Mouse (Mus musculus) liver, adult (tissue): ENCODE results near the gene Prss28.

Source experiments
- GATA4 ChIP-seq: IDR thresholded peaks from 2 replicates; pipeline ENCODE4 v1.6.1; 2014; ENCODE audit warnings: mild to moderate bottlenecking, low read length; ENCODE audit not compliant: insufficient replicate concordance

Prss28 gene

DNA sequence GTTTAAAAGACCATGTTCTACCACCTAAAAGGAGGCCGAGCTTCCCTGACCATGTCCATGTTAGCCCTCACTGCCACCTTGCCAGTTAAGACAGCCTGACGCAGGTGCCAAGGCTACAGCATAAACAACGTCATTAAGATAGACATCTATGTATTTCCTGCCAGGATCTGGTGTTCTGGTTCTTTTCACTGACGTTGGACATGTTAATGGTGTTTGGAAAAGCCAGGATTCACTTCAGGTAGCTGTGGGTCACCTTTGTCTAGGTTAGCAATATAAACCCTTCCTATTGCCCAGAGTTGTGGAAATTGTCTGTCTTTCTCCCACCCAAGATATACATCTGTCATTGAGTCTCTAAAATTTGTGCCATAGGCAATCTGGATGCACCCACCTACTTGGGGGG, at the start of gene Prss28:
TSS of gene Prss28 (plus strand) at position 301 of the 400 bp plus-strand sequence.
- TF ChIP-seq GATA4, result no peak

- no peak for TF ChIP-seq GATA4
Observed at GRCm38 (mm10) chr17:25264453-25264852, 44.0 kb upstream of the Prss28 start.

DNA sequence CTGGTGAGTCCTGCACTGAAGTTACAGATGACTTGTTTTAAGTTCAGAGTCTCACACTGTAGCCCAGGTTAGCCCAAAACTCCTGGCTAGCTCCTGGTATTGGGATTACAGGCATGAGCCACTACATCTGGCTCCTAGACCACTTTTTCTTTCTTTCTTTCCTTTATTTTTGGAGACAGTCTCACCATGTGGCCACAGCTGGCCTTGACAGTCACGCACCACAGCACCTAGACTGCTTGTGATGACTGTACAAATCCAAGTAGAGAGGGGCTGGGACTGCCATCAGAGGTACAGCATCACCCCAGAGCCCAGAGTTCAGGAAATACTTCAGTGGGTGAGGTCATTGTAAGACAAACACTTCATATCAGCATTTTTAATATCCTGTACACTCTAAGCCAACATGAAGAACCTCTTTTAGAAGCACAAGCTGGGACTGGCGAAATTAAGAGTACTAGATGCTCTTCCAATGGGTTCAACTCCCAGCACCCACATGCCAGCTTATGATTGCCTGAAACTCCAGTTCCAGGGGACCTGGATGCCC, 37.6 kb upstream of the Prss28 start:
- TF ChIP-seq GATA4, result no peak

GRCm38 (mm10) chr17:25272326-25272725, 36.1 kb upstream of the Prss28 start:
- TF ChIP-seq GATA4, result no peak

- no peak for TF ChIP-seq GATA4
Observed at GRCm38 (mm10) chr17:25272951-25273705, 35.3 kb upstream of the Prss28 start.

- no peak for TF ChIP-seq GATA4
Observed at GRCm38 (mm10) chr17:25273706-25274501, 34.5 kb upstream of the Prss28 start.

DNA sequence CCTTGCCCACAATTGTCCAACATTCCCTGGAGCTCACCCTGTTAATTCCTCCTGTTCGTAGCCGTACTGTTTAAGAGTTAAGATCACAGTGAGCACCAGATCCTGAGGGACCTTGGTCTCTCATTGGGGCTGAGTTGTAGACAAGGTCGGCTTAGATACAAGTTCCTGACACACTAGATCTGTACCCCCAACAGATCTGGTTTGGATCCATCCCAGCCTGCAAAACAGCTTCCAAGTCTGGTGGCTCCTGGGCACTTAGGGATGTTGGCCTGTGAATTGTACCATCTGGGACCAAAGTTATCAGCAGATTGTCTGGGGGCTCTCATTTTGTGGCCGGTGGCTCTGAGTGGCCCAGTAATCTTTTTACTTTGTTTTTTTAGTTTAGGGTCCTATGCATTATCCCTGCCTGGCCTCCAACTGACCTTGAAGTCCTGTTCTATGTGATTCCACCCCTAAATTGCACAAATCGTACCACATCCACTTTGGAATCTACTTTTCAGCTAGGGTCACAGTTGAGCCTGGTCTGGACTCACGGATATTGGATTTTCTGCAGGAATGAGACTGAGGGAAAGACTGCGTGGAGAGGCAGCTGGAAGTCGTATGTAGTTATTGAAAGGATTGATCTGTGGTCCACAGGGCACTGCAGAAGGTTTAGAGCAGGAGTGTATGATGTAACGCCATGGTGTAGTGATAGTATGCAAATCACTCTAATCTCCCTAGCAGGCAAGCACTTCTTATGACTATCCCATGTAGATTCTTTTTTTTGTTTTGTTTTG, 33.7 kb upstream of the Prss28 start, which contains the start of gene Ube2i:
TSS of gene Ube2i (minus strand) at position 52 of the 776 bp plus-strand sequence.
- no peak for TF ChIP-seq GATA4

DNA sequence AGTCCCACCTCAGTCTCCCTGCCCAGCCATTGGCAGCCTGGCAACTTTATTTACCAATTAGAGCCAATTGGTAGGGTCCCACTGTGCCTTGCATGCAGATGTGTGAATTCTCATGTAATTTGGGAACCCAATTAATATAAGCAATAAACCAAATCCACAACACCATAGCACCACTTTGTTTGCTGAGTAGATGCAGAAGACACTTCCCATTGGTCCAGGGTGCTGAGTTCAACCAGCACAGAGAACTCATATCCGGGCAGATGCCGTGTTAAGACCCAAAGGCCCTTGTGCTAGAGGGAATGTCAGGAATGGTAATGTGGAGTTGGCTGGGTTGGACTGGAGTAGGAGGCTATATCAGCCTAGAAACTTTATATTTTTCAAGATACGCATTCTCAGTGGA, 32.6 kb upstream of the Prss28 start:
- no peak for TF ChIP-seq GATA4

- TF ChIP-seq GATA4, result peak; percentile 97
Observed at GRCm38 (mm10) chr17:25282133-25282532, 26.3 kb upstream of the Prss28 start.

GRCm38 (mm10) chr17:25285033-25285432, 23.4 kb upstream of the Prss28 start:
- TF ChIP-seq GATA4, result no peak

GRCm38 (mm10) chr17:25288842-25289241, 19.6 kb upstream of the Prss28 start:
- TF ChIP-seq GATA4, result no peak

GRCm38 (mm10) chr17:25290411-25290810, 18.0 kb upstream of the Prss28 start:
- no peak for TF ChIP-seq GATA4

DNA sequence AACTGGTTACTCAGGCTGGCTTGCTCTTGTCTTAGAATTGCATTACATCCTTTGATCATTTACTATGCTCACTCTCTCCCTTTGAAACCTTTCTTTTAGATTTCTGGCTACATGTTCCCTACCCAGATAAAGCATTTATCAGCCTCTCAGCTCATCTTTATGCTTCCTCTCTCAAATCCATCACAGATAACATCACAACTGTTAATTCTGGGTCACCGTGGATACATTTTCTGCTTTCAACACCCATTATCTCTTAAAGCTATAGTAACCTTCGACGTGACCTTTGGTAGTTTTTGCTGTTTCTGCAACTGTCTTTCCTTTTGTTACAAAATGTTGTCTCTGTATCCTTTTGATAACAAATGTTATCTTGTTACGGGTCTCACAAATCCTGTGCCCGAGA, 15.0 kb upstream of the Prss28 start:
- TF ChIP-seq GATA4, result no peak

DNA sequence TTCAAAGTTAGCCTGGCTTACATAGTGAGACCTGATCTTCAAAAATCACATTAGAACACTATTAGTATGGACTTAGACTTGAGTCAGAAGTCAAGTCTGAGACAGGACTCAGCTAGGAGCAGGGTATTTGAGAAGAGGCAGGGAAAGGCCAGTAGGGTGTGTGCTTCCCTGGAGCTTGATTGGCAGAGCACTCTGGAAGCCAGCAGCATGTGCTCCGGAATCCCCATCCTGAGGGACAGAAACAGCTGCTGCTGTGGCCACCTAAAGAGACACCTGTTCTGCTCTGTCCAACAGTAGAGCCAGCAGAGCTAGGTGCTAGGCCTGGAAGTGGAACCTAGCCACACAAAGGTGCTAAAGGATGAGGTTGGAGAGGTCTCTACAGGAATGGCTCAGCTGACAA, 14.3 kb upstream of the Prss28 start:
- no peak for TF ChIP-seq GATA4

GRCm38 (mm10) chr17:25298094-25298493, 10.4 kb upstream of the Prss28 start, which contains the start of gene Prss34:
Gene Prss34, plus strand, starts transcription at chr17:25298394.
- TF ChIP-seq GATA4, result no peak

DNA sequence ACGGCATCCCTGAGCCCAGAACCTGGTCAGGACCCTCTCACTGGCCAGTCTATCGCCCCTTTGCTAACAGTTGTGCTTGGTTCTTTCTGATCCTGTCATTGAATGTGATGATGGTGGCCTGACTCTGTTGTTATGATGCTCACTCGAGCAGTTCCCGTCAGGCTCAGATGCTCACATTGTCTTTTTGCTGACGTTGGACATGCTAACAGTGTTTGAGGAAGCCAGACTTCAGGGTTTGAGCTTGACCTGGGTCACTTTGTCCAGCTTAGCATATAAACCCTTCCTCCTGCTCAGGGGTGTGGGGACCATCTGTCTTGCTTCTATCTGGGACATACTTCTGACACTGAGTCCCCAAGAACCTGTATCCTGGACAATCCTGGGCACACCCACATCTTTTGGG, 9.9 kb downstream of the Prss28 start, which contains the start of gene Prss29:
TSS of gene Prss29 (plus strand) at position 301 of the 400 bp plus-strand sequence.
- no peak for TF ChIP-seq GATA4

GRCm38 (mm10) chr17:25320819-25321218, 12.4 kb downstream of the Prss28 start:
- TF ChIP-seq GATA4, result no peak
